Mouse (Mus musculus) heart, adult 9 months (tissue): ENCODE data around the gene Oas1g.
"Not testable (repeated sequence)": the region's sequence is repeated elsewhere in the genome, so short reads cannot be mapped to it uniquely, and the experiment has no call there.

Experiments used
- DNase-seq, 2 experiments: peaks; one replicate each; pipeline ENCODE4 v3.0.0; 2022; ENCODE audit warnings: low spot score in 2 of 2

Gene Oas1g

DNA sequence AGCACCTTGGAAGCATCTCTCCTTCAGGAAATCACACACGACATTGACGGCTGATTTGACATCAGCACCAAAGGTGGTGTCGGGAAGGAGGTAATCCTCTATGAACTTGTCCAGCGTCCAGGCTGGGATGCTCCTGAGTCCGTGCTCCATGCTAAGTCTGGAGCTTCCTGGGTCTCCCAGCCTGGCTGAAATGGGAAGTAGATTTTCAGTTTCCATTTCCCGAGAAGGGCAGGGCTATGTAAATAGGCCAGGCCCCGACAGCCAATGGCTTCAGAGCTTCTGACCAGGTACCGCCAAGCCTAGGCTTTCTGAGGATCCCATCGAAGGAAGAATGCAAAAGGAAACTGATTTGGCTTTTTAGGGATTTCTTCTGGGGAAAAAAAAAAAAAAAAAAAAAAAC lies at the start of gene Oas1g:
TSS of gene Oas1g (minus strand) at position 201 of the 400 bp plus-strand sequence.
- DNase-seq = not testable (repeated sequence)

- no peak for DNase-seq
Observed at GRCm38 (mm10) chr5:120933966-120934365, 46.6 kb upstream of the Oas1g start.

GRCm38 (mm10) chr5:120927036-120927435 lies 39.6 kb upstream of the Oas1g start:
- DNase-seq = no peak

GRCm38 (mm10) chr5:120926311-120926710 lies 38.9 kb upstream of the Oas1g start:
- DNase-seq = not testable (repeated sequence)

DNA sequence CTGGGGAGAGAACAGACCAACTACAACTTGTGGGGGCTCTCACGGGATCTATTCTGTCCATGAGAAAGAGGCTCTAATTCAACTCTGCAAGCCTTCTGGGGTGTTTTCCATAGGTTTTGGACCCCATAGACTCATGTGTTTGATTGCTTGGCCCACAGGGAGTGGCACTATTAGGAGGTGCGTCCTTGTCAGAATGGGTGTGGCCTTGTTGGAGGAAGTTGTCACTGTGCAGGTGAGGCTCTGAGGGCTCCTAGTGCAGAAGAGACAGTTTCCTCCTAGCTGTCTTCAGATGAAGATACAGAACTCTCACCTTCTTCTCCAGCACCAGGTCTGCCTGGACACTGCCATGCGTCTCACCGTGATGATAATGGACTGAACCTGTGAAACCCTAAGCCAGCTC lies 37.1 kb upstream of the Oas1g start:
- not testable (repeated sequence) for DNase-seq

DNA sequence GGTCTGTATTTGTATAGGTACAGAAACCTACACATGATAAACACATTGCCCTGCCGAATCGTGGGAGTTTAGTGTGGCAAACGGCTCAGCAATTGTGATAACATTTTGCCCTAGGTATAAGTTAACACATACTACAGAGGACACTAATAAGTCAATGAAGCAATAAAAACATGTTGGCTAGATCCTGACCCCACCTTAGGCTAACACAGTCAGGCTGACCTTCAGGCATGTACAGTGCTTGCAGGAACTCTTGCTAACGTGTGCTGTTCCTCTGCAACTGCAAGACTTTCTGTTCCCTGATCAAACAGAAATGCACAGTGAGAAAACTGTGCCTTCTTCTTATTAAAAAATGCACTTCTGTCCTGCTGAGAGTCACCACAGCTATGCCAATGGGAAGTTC lies 36.6 kb upstream of the Oas1g start:
- no peak for DNase-seq

DNA sequence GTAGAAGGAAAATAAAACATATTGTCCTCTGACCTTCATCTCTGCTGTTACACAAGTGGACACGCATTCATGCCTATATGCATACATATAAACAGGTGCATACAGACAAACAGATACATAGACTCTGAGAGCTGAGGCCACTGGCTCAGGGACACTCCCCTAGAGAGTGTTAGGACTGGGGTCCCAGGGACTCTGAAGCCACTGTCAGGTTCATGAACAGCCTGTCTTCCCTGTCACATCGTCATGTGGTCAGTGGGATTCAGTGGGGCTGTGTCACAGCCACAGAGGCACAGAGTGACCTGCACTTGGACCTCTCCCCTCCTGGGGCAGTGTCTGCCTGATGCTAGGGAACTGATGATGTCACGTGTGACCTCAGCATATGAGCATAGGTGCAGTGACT lies 32.9 kb upstream of the Oas1g start:
- no peak for DNase-seq

DNA sequence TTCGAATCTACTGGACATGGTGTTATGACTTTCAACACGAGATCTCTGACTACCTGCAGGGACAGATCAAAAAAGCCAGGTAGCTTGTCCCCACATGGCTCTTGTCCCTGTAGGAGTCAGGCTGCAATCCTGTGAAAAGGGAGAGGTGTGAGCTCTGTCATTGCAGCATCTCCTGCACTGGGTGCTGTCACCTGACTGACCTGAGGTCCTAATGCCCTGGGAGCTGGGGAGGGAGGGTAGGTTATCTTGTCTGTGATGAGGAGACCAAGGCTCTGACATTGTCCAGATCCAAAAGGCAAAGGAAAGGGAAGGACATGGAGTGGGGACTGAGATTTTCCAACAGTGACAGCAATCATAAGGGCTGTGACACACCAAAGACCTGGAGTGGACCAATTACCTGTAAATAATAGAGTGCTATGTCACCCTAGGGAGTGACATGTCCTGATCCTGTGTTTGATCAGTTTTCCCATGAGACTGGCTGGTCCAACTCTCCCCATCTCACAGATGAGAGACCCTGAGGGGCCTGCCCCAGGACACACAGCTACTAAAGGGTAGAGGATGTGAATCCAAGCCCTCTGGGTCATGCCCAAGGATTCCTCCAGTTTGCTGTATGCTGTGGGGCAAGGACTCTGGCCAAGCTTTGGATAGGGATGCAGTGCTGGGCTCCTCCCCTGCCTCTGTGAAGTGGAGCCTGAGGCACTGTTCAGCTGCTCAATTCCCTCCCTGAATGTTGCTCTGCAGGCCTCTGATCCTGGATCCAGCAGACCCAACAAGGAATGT lies 31.9 kb upstream of the Oas1g start:
- DNase-seq = not testable (repeated sequence)

GRCm38 (mm10) chr5:120914204-120914603 lies 26.8 kb upstream of the Oas1g start, which contains the start of gene Oas1d:
Gene Oas1d, plus strand, starts transcription at chr5:120914536.
- not testable (repeated sequence) for DNase-seq

DNA sequence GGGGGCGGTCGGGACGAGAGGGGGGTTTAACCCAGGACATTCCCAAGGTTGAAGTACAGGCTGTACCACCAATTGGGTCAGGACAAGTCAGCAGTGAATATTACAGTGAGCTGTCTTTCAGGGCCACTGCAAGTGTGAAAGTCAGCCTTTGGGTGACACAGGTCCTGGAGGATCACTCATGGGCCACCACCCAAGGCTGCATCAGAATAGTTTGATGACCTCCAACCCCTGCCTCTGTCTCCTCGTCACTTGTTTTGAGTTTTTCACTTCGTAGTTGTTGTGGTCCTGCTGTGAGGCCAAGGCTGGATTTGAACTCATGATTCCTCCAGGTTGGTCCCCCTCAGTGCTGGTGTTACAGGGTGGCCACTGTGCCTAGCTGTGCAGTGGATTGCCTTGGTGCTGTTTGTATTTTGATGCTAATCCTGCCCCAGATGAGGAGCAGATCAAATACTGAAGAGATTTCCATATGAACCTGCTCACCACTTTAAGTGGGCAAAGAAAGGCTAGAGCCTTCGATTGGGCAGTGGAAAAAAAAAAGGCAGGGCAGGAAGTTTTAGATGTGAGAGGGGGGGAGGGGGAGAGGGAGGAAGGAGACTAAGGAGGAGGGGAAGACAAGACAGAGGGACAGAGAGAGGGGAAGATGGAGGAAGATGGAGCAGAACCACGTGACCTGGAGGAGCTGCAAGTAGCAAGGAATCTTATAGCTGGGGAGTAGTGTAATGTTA lies 20.9 kb upstream of the Oas1g start:
- no peak for DNase-seq

GRCm38 (mm10) chr5:120906791-120907733 lies 19.6 kb upstream of the Oas1g start, which contains the start of gene Oas1a:
Gene Oas1a, minus strand, starts transcription at chr5:120907521.
- not testable (repeated sequence) for DNase-seq

DNA sequence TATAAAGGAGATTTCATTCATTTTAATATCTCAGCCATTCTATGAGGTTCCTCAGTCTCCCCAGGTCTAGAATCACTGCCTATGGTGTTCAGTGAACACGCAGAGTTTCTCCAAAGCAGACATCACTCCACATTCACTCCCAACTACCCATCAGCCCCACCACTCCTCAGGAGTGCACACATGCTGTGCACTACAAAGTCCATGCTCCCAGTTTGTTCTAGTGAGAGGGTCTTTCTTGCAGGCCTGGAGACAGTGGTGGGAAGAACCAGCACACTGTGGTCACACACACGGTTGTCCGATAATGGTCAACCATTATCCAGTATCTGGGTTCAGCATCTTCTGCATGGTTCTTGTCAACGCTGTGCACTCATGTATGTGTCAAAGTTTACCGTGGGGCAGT lies 14.6 kb upstream of the Oas1g start:
- no peak for DNase-seq

DNA sequence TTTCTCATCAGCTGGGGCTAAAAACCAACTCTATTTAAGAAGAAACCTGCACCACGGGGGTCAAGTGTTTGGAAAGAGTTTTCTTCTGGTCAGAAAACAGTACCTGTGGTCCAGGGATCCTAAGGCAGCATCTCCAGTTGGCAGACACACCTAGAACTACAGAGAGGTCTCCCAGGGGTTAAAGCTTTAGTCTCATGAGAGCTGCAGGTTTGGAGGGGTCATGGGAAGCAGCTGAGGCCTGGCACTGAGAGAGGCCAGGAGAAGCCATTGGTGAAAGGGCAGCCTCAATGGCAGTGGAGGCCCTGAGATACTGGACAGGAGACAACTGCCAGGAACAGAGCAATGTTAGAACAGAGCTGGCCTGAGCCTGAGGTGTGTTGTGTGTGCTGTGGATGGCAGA lies 13.3 kb upstream of the Oas1g start:
- no peak for DNase-seq

DNA sequence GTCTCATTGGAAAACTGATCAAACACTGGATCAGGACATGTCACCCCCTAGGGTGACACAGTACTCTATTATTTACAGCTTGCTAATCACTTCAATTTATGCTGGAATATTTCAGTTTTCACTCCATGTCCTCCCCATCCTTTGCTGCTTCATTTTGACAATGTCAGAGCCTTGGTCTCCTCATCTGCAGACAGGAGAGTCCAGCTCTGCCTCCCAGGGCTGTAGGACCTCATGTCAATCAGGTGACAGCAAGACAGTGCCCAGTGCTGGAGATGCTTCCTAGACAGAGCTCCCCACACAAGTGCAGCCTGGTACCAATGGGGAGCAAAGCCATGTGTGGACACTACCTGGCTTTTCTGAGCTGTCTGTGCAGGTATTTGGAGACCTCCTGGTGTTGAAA lies 11.3 kb upstream of the Oas1g start:
- no peak for DNase-seq

- DNase-seq = no peak
Observed at GRCm38 (mm10) chr5:120898307-120898706, 10.9 kb upstream of the Oas1g start.

DNA sequence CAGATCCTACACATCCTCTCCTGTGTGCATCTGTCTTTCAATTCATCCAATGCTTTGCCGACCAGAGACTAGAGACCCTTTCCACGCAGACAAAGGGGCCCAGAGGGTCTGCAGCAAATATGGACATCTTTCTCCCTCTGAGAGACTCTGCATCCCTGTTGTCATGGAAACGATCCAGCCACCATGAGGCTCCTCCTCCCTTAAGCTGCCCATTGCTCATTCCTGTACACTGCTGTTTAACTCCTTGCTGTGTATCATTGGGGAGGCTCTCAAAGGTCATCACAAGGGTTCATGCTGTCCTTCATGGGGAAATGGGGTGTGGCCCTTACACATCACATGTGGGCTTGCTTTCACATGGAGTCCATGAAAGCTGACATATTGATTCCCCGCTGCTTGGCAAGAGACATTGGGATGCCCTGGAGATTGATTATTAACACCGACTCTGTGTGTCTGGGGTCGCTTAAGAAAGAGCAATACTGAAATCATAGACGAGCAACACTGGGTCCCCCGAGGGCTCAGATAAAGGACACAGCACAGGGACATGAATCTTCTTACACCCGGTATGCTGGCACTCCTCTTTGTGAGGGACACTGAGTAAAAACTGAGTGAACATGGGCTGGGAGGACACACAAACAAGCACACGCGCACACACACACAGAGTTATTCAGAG lies 8.0 kb upstream of the Oas1g start:
- DNase-seq = no peak

- not testable (repeated sequence) for DNase-seq
Observed at GRCm38 (mm10) chr5:120894692-120895091, 7.3 kb upstream of the Oas1g start.

DNA sequence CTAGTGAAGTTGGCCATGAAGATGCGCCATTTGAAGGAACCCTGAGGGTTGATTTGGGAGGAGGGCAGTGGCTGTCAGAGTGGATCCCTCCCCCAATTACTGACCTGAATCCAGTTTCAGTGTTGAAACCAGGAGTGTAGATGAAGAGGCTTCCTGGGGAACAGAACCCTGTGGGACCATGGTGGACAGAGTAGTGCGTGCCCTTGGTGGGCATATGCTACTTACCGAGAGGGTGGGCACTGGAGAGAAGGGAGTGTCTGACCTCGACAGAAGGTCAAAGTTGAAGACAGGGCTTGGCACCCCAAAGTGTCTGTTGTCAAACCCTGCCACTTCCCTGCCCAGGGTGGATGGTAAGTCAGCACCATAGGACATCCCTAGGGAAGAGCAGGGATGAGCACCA lies 6.5 kb upstream of the Oas1g start:
- DNase-seq = not testable (repeated sequence)

GRCm38 (mm10) chr5:120892243-120892660 lies 4.8 kb upstream of the Oas1g start:
- no peak for DNase-seq

DNA sequence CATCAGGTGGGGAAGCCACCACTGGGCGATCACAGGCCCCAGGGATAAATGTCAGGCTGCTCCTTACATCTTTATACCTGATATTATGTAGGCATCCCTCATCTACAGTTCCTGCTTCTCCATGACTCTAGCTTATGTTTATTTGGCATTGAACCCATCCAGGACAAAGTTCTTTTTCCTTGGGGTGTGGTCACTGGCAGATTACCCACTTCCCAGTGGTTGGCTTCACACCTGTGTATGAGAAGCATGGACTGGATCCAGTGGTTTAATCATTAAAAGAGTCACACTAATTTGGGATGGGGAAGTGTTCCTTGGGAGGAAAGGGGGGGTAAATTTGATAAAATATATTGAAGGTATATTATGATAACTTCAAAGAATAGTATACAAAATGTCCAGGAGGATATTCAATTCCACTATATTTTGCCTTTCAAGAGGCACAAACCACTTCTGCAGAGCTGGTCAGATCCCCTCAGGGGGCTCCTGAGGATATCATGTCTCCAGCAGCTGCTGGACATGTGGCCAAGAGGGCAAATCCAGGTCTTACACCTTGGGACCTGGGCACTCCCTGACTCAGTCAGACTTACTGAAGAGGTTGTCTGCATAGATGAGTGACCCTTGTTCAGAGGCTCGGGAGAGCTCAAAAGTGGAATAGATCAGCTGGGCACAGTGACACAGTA lies 4.3 kb upstream of the Oas1g start:
- DNase-seq = not testable (repeated sequence)

DNA sequence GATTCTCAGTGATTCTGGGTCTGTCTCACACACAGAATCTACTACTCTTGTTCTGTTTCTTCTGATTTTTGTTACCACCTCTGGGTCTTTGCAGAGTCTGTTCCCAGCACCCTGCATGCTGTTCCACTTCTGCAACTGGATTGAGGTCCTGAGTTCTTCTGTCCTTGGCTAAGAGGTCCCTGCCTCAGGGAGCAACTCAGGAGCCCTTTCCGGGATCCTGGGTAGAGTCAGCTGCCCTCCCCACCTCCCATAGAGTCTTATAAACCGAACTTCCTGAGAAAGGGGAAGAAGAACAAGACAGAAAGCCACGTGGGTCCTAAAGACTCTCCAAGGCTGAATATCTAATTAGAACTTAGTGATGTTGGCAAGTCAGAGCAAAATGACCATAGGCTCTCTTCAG lies 3.6 kb upstream of the Oas1g start:
- DNase-seq = no peak
